Mouse (Mus musculus) kidney, embryonic 14.5 days (tissue): ENCODE measurements at regions not wholly inside any gene's neighbourhood (a gene's known extent, or its start where the extent isn't known, plus 50 kb on each side); places are given as distances from the start of the nearest gene placed in this dataset.

ENCODE experiments used
- ATAC-seq: fragments of 200-750 bp; cut with Nextera tagmentation; 2 replicates; pipeline ENCODE4 v1.8.0; 2017; ENCODE audit warnings: moderate number of reproducible peaks, mild to moderate bottlenecking, moderate TSS enrichment, moderate library complexity; ENCODE audit not compliant: low FRiP score, low TSS enrichment
- H3K27ac ChIP-seq: fragments of 300-500 bp; sonication (generic); 2 replicates; pipeline ENCODE4 v1.5.1; 2014; ENCODE audit warnings: low read depth, mild to moderate bottlenecking, low read length, moderate library complexity, mixed read lengths
- H3K27me3 ChIP-seq: fragments of 300-500 bp; sonication (generic); 2 replicates; pipeline ENCODE4 v1.6.1; 2014; ENCODE audit warnings: mild to moderate bottlenecking, low read length; ENCODE audit not compliant: control insufficient read depth, insufficient read depth
- H3K36me3 ChIP-seq: fragments of 300-500 bp; sonication (generic); 2 replicates; pipeline ENCODE4 v1.6.1; 2014; ENCODE audit warnings: low read length, mixed read lengths; ENCODE audit not compliant: control insufficient read depth, insufficient read depth
- H3K4me1 ChIP-seq: fragments of 300-500 bp; sonication (generic); 2 replicates; pipeline ENCODE4 v1.6.1; 2014; ENCODE audit warnings: low read length, mixed read lengths; ENCODE audit not compliant: control insufficient read depth, insufficient read depth
- H3K4me2 ChIP-seq: fragments of 300-500 bp; sonication (generic); replicated peaks from 2 replicates; pipeline ENCODE4 v1.6.1; 2014; ENCODE audit warnings: low read depth, mild to moderate bottlenecking, low read length
- H3K4me3 ChIP-seq: fragments of 300-500 bp; sonication (generic); 2 replicates; pipeline ENCODE4 v1.5.1; 2014; ENCODE audit warnings: mild to moderate bottlenecking, low read length
- H3K9ac ChIP-seq: fragments of 300-500 bp; sonication (generic); 2 replicates; pipeline ENCODE4 v1.6.1; 2014; ENCODE audit warnings: low read depth, mild to moderate bottlenecking, low read length, moderate library complexity
- H3K9me3 ChIP-seq: fragments of 300-500 bp; sonication (generic); 2 replicates; pipeline ENCODE4 v1.6.1; 2016; ENCODE audit warnings: low read length; ENCODE audit not compliant: control insufficient read depth
- WGBS: fragments of 180-500 bp; shearing (Covaris S2); extraction: QIAGEN DNeasy Blood & Tissue Kit; methylation state at CpG from one replicate; pipeline ENCODE4 v1.1.7; 2014; 5-methylcytosine and 5-hydroxymethylcytosine counted together

DNA sequence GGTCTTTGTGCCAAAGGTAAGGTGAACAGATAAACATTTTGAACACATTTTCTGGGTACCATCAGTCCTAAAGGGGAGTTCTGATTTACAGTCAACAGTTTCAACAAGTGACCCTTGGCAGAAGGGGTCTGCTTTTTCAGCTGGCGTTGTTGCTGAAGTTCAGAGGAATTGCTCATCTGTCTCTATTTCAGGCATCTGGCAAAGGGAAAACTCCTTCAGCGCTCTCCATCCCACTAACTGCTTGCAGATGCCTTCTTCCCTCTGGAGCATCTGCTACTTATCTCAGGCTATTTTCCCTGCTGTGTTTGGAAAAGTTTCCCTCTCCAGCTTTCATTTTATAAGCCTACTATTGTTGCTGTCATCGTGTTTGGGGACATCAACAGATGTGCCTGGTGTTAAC is 223.6 kb upstream of the Rgmb start:
- 19% methylated on average over 3 of the region's 3 CpGs for WGBS
- Histone ChIP-seq H3K4me1 (no peaks in the 10 kb centered on the region), H3K9ac (no peak overlapping the region), H3K27me3 (no peaks in the 10 kb centered on the region), H3K4me2 (no peak overlapping the region), H3K27ac (no peak overlapping the region), H3K4me3 (no peak overlapping the region), H3K9me3 (no peaks in the 10 kb centered on the region), H3K36me3 (no peaks in the 10 kb centered on the region)
- ATAC-seq = peak; percentile 69; the same call in 1 of the 2 replicates

GRCm38 (mm10) chr17:16051713-16052112 is 220.9 kb upstream of the Rgmb start:
- H3K27me3 ChIP-seq = no peaks in the 10 kb centered on the region
- no peaks in the 10 kb centered on the region for H3K36me3 ChIP-seq
- no peak overlapping the region for H3K4me3 ChIP-seq
- no peak overlapping the region for H3K9ac ChIP-seq
- H3K4me2 ChIP-seq = no peak overlapping the region
- no peaks in the 10 kb centered on the region for H3K4me1 ChIP-seq
- WGBS = 36% methylated on average over 5 of the region's 5 CpGs
- no peak for ATAC-seq
- H3K27ac ChIP-seq = no peak overlapping the region
- no peaks in the 10 kb centered on the region for H3K9me3 ChIP-seq

DNA sequence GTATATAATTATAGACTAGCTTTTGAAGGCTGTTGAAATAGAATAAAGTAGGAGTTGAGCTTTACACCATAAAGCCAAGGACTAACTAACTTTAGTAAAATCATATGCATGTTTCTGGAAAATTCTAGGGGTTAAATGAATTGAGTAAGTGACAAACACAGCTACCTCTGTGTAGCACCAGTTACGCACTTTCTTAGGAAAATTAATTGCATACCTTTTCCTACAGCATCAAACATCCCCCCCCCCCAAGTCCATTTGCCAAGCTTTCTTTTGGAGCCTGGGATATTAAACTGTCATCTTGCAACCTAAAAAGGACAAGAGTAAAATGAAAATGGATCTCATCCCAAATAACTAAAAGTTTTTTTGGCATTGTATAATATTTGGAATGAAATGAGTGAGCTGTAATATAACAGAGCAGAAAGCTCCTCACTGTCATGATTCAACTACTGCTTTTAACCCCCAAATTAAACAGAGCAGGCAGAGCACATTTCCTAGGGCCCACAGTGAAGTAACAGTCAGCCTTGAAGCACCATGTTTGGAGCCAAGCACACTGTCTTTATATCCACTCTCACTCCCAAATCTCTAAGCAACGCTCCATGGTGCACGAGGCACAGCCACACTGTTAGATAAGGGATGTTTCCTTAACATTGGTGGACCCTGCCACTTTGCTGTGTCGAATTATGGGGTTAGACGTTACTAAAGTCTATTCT is 210.9 kb upstream of the Rgmb start:
- Histone ChIP-seq H3K9me3 (no peaks in the 10 kb centered on the region), H3K27me3 (no peaks in the 10 kb centered on the region), H3K27ac (no peak overlapping the region), H3K4me2 (no peak overlapping the region), H3K4me1 (no peaks in the 10 kb centered on the region), H3K9ac (no peak overlapping the region), H3K4me3 (no peak overlapping the region), H3K36me3 (no peaks in the 10 kb centered on the region)
- WGBS = 69% methylated on average over 5 of the region's 5 CpGs
- ATAC-seq = no peak

- 90% methylated on average over 4 of the region's 4 CpGs for WGBS
- no peak for ATAC-seq
- H3K27ac ChIP-seq = no peak overlapping the region
- H3K36me3 ChIP-seq = no peaks in the 10 kb centered on the region
- no peaks in the 10 kb centered on the region for H3K27me3 ChIP-seq
- H3K4me3 ChIP-seq = no peak overlapping the region
- H3K9ac ChIP-seq = no peak overlapping the region
- H3K9me3 ChIP-seq = no peaks in the 10 kb centered on the region
- H3K4me2 ChIP-seq = no peak overlapping the region
- H3K4me1 ChIP-seq = no peaks in the 10 kb centered on the region
Measured at GRCm38 (mm10) chr17:16027989-16028388, 197.2 kb upstream of the Rgmb start.

DNA sequence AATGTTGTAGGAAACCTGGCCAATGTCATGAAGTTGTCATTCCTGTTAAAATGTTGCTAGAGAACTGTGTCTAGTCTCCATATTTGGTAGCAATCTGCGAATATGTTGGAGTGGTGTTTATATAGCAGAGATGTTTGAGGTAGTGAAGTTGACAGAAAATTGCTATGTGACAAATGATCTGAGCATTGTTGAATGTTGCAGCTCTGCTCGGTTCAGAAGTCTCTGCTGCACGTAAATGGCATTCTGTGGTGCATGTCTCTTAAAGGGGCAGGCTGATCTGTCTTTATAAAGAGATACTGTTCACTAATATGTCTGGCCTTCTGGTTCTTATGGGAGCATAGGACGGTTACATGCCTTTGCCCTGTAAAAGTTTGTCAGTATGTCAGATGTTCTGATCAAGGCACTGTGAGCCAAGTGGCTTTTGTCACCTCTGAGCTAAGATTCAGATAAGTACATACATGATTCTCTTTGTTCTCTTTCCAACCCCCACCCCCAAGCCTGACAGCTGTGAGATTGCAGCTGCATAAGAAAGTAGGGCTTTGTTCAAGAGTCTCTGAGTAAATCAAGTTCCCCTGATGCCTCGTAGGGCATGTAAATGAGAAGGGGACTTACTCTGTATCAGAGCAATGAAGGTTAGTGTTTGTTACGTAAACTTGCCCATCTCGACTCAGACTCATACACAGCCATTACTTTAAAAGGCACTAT is 174.2 kb upstream of the Rgmb start:
- WGBS = 26% methylated on average over 7 of the region's 7 CpGs
- H3K4me3 ChIP-seq = no peak overlapping the region
- H3K36me3 ChIP-seq = no peaks in the 10 kb centered on the region
- no peak overlapping the region for H3K27ac ChIP-seq
- no peak overlapping the region for H3K4me2 ChIP-seq
- ATAC-seq = peak; percentile 62; the same call in 1 of the 2 replicates
- no peaks in the 10 kb centered on the region for H3K27me3 ChIP-seq
- no peaks in the 10 kb centered on the region for H3K4me1 ChIP-seq
- no peaks in the 10 kb centered on the region for H3K9me3 ChIP-seq
- no peak overlapping the region for H3K9ac ChIP-seq

DNA sequence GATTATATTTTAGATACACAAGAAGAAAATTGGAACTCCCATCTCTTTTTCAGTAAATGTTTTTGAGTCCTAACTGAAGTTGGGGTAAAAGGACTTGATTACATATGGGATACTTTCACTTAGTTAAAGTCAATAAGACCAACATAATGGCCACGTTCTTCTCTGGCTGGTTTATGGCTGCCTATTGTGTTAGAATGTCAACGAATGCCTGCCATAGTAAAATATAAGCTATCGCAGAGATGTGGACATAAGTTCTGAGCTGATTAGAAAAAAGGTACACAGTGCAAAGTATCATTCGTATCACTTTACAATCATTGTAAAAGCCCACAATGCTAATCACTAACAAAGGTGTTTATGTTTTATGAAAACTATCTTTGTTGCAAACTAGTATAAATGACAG is 173.2 kb upstream of the Rgmb start:
- H3K36me3 ChIP-seq = no peaks in the 10 kb centered on the region
- H3K27me3 ChIP-seq = no peaks in the 10 kb centered on the region
- no peaks in the 10 kb centered on the region for H3K4me1 ChIP-seq
- 67% methylated on average over 4 of the region's 4 CpGs for WGBS
- no peaks in the 10 kb centered on the region for H3K9me3 ChIP-seq
- ATAC-seq = no peak
- no peak overlapping the region for H3K27ac ChIP-seq
- H3K9ac ChIP-seq = no peak overlapping the region
- H3K4me3 ChIP-seq = no peak overlapping the region
- no peak overlapping the region for H3K4me2 ChIP-seq

- no peak overlapping the region for H3K4me2 ChIP-seq
- H3K36me3 ChIP-seq = no peaks in the 10 kb centered on the region
- H3K4me1 ChIP-seq = no peaks in the 10 kb centered on the region
- H3K4me3 ChIP-seq = no peak overlapping the region
- no peak for ATAC-seq
- no peaks in the 10 kb centered on the region for H3K9me3 ChIP-seq
- WGBS = 90% methylated on average over 4 of the region's 4 CpGs
- H3K9ac ChIP-seq = no peak overlapping the region
- H3K27ac ChIP-seq = no peak overlapping the region
- no peaks in the 10 kb centered on the region for H3K27me3 ChIP-seq
Measured at GRCm38 (mm10) chr17:15998771-15999170, 167.9 kb upstream of the Rgmb start.

GRCm38 (mm10) chr17:15997289-15997688 is 166.4 kb upstream of the Rgmb start:
- Histone ChIP-seq H3K36me3 (no peaks in the 10 kb centered on the region), H3K4me1 (no peaks in the 10 kb centered on the region), H3K4me3 (no peak overlapping the region), H3K9ac (no peak overlapping the region), H3K27ac (no peak overlapping the region), H3K9me3 (no peaks in the 10 kb centered on the region), H3K4me2 (no peak overlapping the region), H3K27me3 (no peaks in the 10 kb centered on the region)
- no peak for ATAC-seq
- WGBS = 23% methylated on average over 1 of the region's 1 CpGs

DNA sequence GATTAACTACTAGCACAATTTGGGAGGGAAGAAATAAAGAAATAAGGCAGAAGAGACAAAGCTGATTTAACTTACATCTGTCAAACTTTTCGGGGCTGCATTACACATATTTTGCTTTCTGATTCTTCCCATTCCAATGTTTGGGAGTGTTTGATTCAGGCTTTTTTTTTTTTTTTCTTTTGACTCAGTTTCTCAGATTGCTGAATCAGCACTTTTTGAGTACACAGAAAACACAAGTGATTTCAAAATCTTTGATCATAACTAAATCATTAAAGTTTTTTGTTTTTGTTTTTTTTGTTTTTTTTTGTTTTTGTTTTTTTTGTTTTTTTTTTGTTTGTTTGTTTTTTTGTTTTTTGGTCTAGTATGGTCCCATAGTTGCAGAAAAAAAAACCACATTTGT is 164.7 kb upstream of the Rgmb start:
- no peak overlapping the region for H3K27ac ChIP-seq
- no peak overlapping the region for H3K4me3 ChIP-seq
- no peaks in the 10 kb centered on the region for H3K36me3 ChIP-seq
- H3K4me1 ChIP-seq = no peaks in the 10 kb centered on the region
- 93% methylated on average over 1 of the region's 1 CpGs for WGBS
- H3K9ac ChIP-seq = no peak overlapping the region
- no peaks in the 10 kb centered on the region for H3K27me3 ChIP-seq
- no peaks in the 10 kb centered on the region for H3K9me3 ChIP-seq
- no peak for ATAC-seq
- H3K4me2 ChIP-seq = no peak overlapping the region
